Mouse (Mus musculus) fat pad, adult 2 months (tissue): ENCODE results near the gene Adam1a.
"Not testable (repeated sequence)": the region's sequence is repeated elsewhere in the genome, so short reads cannot be mapped to it uniquely, and the experiment has no call there.

Experiments
- DNase-seq: peaks from one replicate; pipeline ENCODE4 v3.0.0-alpha.2; 2011; ENCODE audit warnings: low read depth, low spot score; ENCODE audit errors: extremely low read depth

Gene Adam1a

DNA sequence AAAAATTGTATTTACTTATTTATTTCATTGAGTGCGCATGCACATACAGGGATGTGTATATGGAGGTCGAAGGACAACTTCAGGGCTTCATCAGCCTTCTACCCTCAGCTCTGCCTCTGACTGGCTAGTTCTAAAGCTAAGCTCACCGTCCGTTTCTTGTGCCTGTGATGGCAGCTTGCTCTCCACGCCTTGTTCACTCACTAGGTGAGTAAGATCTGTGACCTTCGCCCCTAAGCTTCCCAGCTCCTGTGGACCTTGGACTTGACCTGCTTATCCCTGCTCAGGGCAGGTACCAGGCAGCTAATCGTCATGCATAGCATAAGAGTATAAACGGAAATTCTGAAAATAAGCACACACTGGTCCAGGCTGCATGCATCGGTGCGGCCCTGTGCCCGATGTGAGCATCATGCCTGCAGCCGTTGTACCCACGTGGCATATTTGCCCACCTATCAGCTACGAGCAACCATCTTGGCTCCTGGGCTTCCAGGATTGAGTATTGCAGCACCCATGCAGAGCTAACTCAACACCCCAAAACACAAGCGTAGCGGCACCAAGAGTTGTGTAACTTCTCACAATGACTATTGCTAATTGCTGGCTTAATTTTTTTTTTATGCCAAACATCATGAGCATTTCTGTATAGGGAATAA, 20.9 kb upstream of the Adam1a start:
- no peak for DNase-seq

DNA sequence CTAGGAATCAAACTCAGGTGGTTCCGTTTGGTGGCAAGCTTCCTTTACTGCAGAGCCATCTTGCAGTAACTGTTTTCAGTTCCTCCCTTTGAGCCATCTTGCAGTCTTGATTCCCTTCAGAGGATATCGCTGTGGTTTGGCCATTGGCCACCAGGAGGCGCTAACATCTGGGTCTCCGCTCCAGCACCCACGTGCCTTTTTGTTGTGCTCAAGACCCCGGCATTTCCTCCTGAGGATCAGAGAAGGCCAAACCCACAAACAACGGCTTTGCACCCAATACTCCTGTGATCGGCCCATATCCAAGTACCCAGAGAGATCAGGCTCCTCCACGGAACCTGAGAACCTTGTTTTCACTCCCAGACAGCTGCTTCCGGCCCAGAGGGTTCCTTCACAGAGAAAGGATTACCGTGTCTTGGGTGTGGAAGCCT, 19.2 kb upstream of the Adam1a start:
- DNase-seq = no peak

DNA sequence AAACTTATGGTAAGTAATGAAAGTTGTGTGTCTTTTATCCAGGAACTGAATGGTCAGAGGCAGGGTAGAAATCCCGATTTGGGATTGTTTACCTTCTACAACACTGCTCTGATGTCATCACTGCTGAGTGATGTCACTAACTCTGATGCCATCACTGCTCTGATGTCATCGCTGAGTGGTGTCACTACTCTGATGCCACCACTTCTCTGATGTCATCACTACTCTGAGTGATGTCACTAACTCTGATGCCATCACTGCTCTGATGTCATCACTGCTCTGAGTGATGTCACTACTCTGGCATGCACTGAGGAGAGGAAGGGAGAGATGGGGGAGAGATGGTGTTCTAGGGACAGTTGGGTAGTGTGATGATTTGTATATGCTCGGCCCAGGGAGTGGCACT, 17.2 kb upstream of the Adam1a start:
- DNase-seq = no peak

GRCm38 (mm10) chr5:121549196-121549595, 3.9 kb upstream of the Adam1a start:
- no peak for DNase-seq

- no peak for DNase-seq
Observed at GRCm38 (mm10) chr5:121547084-121547483, 1.8 kb upstream of the Adam1a start.

DNA sequence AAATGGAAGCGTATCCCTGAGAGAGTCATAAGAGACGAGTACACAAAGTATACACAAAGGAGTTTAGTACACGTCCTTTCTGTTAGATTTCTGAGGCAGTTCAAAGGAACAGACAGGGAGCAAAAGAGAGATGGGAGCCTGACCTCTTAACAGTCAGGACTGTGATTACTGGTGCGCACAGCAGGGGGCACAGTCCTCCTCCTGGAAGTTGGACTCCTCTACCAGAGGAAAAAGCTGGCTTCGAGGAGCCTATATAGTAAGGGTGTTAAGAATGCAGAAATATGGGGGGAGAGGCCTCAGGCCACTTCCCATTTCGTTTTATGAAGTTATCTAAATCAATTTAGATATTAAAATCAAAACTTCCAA, 1.2 kb upstream of the Adam1a start:
- DNase-seq = no peak

GRCm38 (mm10) chr5:121545793-121546529, 679 bp upstream of the Adam1a start, which contains the start of gene Mapkapk5:
TSS of gene Mapkapk5 (minus strand) at chr5:121545905.
- no peak for DNase-seq

DNA sequence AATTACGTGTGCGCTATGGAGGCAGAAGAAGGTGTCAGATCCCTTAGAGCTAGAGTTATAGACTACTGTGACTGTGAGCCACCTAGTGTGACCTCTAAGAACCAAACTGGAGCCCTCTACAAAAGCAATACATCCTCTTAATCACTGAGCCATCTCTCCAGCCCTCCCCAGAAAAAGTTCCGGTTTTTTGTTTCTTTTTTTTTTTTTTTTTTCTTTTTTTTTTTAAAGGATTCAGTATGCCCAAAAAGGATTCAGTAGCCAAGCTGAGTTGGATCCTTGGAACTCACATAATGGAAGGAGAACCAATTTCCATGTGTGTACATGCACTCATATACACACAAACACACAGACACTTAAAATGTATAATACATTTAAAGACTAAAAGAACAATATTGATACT, 1.9 kb downstream of the Adam1a start:
- no peak for DNase-seq

GRCm38 (mm10) chr5:121541235-121541634, 4.0 kb downstream of the Adam1a start:
- DNase-seq = no peak

DNA sequence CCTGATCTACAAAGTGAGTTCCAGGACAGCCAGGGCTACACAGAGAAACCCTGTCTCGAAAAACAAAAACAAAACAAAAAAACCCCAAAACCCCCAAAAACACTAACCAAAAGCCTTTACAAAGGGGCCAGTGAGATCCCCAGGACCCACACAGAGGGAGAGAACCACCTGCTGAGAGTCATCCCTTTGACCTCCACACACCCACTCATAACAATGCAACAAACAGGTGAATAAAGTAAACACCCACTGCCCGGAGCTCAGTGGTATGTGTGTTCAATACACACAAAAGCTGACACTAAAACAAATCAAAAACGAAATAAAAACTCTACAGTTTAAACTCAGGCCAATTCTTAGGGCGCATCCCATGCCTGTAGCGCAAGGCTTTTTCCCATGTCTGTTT, 5.2 kb downstream of the Adam1a start:
- no peak for DNase-seq

GRCm38 (mm10) chr5:121537588-121537987, 7.7 kb downstream of the Adam1a start:
- DNase-seq = no peak

DNA sequence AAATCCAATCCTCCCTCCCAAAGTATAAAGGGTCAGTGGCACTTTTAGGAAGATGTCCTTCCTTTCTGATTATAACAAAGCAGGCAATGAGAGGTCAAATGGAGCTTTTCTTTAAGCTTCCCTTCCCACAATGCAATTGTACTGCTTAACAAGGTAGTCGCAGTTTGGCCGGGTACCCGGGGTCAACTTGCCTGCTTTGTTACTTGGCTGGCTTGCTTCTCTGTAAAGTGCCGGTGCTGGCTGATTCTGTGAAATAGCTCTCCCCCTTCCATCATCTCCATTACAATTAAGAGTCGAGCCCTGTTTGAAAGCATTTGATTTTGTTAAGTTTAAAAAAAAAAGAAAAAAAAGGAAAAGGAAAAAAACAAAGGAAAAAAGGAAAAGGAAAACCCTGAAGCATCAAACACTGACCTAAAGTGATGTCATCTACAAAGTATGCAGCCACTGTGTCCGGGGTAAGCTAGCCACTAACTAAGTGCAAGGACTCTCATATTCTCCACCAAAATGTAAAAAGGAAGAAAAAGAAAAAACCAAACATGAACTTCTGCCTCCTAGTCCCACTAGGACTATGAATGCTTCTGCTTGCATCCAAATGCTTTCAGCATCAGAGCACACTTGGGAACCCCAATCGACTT, 8.2 kb downstream of the Adam1a start:
- DNase-seq = no peak

DNA sequence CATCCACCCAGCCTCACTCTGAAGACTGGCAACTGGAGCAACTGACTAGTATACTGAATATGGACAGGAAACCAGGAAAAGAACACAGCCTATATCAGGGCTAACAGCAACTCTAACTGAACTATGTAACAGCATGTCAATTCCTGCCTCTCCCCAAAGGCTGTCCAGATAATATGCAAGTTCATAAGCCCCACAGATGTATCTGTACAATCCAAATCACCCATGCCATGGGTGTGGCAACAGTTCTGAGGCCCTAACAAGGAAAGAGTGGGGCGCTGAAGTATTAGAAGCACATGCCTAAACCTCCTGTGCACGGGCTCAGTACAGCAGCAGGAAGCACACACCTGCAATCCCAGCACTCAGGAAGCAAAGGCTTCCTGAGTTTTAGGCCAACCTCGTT, 10.2 kb downstream of the Adam1a start:
- no peak for DNase-seq

- no peak for DNase-seq
Observed at GRCm38 (mm10) chr5:121534521-121534920, 10.8 kb downstream of the Adam1a start.

DNA sequence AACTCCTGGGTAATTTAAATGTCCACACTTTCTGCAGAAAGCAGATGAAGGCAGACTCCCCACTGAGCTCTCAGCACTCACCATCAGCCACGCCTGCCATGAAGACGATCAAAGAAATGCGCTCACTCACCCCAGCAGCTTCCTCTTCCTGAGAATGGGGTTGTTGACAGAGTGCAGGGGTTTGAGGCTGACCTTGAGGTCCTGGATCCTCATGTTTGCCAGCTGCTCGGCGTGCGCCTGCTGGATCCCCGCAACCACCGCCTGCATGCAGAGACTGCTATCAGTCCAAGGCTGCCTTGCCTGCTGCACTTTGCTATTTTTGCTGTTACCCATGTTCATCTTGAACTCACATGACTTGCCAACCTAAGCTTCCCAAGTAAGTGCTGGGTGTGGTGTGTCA, 18.3 kb downstream of the Adam1a start:
- DNase-seq = no peak

DNA sequence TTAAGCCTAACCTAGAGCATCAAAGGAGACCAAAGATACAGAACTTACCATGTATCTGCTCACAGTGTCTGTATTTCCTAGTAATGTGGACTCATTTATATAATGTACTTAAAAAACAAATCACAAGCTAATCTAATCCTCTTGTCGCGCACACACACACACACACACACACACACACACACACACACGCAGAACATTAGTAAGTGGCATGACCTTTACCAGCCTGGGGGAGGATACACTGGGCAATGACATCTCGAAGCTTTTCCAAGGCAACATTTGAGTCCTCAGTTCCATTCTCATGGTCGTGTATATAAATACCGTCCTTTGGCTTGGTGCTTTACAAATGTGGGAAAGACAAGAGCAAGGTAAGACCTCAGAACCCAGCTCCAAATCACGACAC, 18.8 kb downstream of the Adam1a start:
- DNase-seq = no peak

DNA sequence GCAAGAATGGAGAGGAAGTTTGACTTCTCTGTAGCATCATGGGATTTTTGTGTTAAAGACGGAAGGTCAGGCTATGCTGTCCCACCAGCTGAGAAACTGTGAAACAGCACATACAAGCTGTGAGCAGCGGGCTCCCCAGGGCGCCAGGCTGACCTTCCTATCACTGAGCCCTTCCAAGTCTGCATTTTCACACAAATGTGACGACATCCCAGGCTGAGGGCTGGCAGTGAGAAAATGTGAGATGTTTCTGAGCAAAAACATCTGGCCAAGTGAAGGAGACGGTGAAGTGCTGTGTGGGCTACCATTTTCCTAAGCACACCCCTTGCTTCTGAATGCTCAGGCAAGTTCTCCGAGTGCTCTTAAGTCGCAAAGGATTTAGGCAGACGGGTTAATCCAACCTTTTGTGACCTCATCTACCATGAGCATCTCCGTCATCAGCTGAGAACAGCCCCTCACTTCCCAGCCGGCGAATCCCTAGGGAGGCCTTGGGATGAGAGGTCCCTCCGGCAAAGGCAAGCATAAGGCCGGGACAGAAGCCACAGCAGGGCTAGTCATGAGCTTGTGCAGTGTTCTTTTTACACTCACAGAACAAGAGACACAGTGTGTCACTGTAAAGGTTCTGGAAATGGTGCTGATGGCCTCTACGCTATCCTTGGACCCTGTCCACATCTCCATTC, 19.4 kb downstream of the Adam1a start:
- no peak for DNase-seq

GRCm38 (mm10) chr5:121519758-121520157, 25.5 kb downstream of the Adam1a start:
- not testable (repeated sequence) for DNase-seq

DNA sequence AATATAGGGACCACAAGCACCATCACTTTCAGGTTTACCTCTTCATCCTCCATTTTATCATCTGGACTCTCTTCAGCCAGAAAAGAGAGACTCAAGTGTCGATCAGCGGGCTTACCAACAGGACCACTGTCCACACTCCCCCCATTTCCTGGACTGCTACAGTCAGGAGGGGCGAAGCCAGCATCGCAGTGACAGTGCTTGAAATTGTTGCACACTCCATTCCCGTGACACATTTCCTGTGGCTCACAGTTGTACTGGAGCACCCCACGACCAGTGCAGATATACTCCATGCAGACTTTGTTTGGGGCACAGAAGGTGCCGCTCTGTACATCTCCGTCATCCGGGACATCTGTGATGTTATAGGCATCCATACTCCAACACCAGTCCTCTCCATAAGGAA, 26.3 kb downstream of the Adam1a start:
- DNase-seq = no peak

- DNase-seq = no peak
Observed at GRCm38 (mm10) chr5:121510009-121510408, 35.3 kb downstream of the Adam1a start.

DNA sequence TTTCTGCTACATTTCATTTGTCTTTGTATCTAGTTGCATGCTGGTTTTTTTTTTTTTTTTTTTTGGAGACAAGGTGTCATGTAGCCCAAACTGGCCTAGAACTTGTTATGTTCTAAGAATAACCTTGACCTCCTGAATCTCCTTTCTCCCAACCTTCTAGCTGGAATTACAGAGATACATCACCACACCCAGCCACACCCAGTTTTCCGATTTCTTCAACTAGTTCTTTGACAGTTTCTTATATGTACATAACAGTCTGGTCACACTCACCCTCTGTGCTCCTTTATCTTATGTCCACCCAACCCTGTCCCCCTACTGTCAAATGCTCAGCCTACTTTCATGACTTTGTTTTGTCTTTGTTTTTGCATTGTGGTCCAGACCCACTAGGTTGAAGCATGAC, 38.4 kb downstream of the Adam1a start:
- DNase-seq = no peak

DNA sequence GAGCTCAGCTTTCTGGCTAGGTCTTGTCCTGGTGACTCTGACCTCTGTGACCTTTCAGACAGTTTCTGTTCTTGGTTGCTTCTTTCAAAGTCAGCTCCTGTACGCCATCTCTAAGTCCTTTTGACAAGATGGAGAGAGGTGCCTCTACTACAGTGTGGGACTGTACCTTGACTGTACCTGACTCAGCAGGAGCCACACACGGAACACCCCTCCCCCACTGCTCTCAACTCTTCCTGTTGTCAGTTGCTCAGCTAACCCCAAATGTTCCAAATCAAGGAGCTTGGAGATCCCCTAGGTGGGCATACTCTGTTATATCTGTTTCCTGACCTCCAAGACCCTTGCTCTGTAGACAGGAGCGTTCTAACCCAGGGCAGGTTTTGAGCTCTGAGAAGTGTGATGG, 42.1 kb downstream of the Adam1a start, which contains the start of gene Adam1b:
TSS of gene Adam1b (minus strand) at position 205 of the 400 bp plus-strand sequence.
- no peak for DNase-seq
